Mouse (Mus musculus) kidney, postnatal 36 days (tissue): Measurements from ENCODE around the gene Cops4.
A peak's percentile ranks its signal among the peaks of the same experiment; 100 is the strongest.

ENCODE experiments used
- DNase-seq, 2 experiments: peaks; one replicate each; pipeline ENCODE4 v3.0.0; 2021 to 2022; ENCODE audit warnings: mixed read lengths in 2 of 2

Gene Cops4

GRCm38 (mm10) chr5:100546294-100547080, 28.4 kb downstream of the Cops4 start:
- DNase-seq, result peak in 1 of 2 experiments; percentile 55

GRCm38 (mm10) chr5:100548236-100548635, 30.1 kb downstream of the Cops4 start:
- no peak for DNase-seq

GRCm38 (mm10) chr5:100549311-100549710, 31.2 kb downstream of the Cops4 start:
- no peak for DNase-seq

- no peak for DNase-seq
These were observed 32.0 kb downstream of the Cops4 start for GRCm38 (mm10) chr5:100550151-100550550.

- DNase-seq, result no peak
These were observed 33.8 kb downstream of the Cops4 start for GRCm38 (mm10) chr5:100551952-100552351.

- DNase-seq, result no peak
These were observed 35.3 kb downstream of the Cops4 start for GRCm38 (mm10) chr5:100553426-100553825.

- DNase-seq, result no peak
These were observed 38.9 kb downstream of the Cops4 start for GRCm38 (mm10) chr5:100557019-100557418.

GRCm38 (mm10) chr5:100557537-100557936, 39.4 kb downstream of the Cops4 start:
- DNase-seq, result peak in 1 of 2 experiments; percentile 76

GRCm38 (mm10) chr5:100558783-100559182, 40.7 kb downstream of the Cops4 start:
- no peak for DNase-seq

- DNase-seq, result no peak
These were observed 41.2 kb downstream of the Cops4 start for GRCm38 (mm10) chr5:100559357-100559756.

GRCm38 (mm10) chr5:100562702-100563101, 44.6 kb downstream of the Cops4 start:
- no peak for DNase-seq

- DNase-seq, result peak in 1 of 2 experiments; percentile 46
These were observed 48.7 kb downstream of the Cops4 start for GRCm38 (mm10) chr5:100566798-100567197.

- DNase-seq, result peak; percentile 65 to 70
These were observed 49.3 kb downstream of the Cops4 start for GRCm38 (mm10) chr5:100567258-100568032.

GRCm38 (mm10) chr5:100568177-100568576, 50.1 kb downstream of the Cops4 start:
- no peak for DNase-seq

GRCm38 (mm10) chr5:100568802-100569201, 50.7 kb downstream of the Cops4 start:
- DNase-seq, result no peak

GRCm38 (mm10) chr5:100569250-100569934, 51.3 kb downstream of the Cops4 start:
- DNase-seq, result peak in 1 of 2 experiments; percentile 20

GRCm38 (mm10) chr5:100569997-100570595, 52.0 kb downstream of the Cops4 start:
- DNase-seq, result no peak

- DNase-seq, result no peak
These were observed 52.6 kb downstream of the Cops4 start for GRCm38 (mm10) chr5:100570716-100571115.

GRCm38 (mm10) chr5:100572069-100572468, 54.0 kb downstream of the Cops4 start, which contains the start of gene Plac8:
TSS of gene Plac8 (minus strand) at chr5:100572245.
- DNase-seq, result peak in 1 of 2 experiments; percentile 33

- DNase-seq, result no peak
These were observed 55.1 kb downstream of the Cops4 start for GRCm38 (mm10) chr5:100573256-100573655.

GRCm38 (mm10) chr5:100574771-100575170, 56.7 kb downstream of the Cops4 start:
- peak in 1 of 2 experiments; percentile 49 for DNase-seq

GRCm38 (mm10) chr5:100578863-100579411, 60.8 kb downstream of the Cops4 start:
- DNase-seq, result no peak
